Mouse (Mus musculus): ENCODE measurements at regions not wholly inside any gene's neighbourhood (a gene's known extent, or its start where the extent isn't known, plus 50 kb on each side); places are given as distances from the start of the nearest gene placed in this dataset.

DNA sequence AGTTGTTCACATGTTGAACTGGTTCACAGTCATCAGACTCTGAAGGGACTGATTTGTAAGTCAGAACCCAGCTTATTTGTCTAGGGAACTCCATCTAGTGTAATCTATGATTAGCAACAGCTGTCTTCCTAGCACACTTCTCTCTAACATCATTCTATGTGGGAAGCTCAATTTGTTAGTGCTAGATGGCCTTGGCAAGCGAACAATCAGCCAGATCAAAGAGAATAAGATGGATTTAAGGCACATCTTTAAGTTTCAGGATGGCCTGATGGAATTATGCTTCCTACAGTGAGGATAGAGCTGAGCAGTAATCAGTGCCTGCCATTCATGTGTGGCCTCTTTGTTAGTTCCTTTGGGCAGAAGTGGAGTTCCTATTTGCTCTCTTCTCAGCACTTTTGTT is 183.1 kb upstream of the Pdcd1 start:
- TF ChIP-seq CTCF (IDR thresholded peaks at IDR 0.05; ENCODE audit: low read depth) (no peak), EP300 (IDR thresholded peaks at IDR 0.05; ENCODE audit: low read depth) (no peak)
